Mouse (Mus musculus): Measurements from ENCODE around the gene Hoxb5. TPM values are rescaled to one million over a fixed set of nuclear protein-coding genes. Genes with fewer than 3 reads are reported as not detected.

Gene Hoxb5
- polyA plus RNA-seq (2012; ENCODE audit: low replicate concordance): 0.12 and 0.30 TPM in 2 replicates

DNA sequence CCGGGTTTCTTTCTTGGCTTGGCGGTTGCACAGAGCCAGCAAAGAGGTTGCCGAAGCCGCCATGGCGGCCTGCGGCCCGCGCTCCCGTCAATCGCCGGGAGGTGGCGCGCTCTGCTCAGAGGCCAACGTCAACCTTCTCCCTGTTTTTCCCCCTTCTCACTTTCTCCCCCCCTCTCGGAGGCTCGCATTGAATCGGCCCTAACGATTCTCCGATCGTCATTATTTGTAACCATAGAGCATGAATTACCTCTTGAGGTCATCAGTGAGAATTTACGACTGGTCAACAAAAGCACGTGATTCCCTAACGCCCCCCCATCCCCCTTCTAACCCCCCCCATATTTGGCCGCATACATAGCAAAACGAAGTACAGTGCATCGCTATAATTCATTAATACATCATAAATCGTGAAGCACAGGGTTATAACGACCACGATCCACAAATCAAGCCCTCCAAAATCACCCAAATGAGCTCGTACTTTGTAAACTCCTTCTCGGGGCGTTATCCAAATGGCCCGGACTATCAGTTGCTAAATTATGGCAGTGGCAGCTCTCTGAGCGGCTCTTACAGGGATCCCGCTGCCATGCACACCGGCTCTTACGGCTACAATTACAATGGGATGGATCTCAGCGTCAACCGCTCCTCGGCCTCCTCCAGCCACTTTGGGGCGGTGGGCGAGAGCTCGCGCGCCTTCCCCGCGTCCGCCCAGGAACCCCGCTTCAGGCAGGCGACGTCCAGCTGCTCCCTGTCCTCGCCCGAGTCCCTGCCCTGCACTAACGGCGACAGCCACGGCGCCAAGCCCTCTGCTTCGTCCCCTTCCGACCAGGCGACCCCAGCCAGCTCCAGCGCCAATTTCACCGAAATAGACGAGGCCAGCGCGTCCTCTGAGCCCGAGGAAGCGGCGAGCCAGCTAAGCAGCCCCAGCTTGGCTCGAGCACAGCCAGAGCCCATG lies at the start of gene Hoxb5:
Gene Hoxb5 (plus strand): TSS at position 186 of the 949 bp plus-strand sequence.

DNA sequence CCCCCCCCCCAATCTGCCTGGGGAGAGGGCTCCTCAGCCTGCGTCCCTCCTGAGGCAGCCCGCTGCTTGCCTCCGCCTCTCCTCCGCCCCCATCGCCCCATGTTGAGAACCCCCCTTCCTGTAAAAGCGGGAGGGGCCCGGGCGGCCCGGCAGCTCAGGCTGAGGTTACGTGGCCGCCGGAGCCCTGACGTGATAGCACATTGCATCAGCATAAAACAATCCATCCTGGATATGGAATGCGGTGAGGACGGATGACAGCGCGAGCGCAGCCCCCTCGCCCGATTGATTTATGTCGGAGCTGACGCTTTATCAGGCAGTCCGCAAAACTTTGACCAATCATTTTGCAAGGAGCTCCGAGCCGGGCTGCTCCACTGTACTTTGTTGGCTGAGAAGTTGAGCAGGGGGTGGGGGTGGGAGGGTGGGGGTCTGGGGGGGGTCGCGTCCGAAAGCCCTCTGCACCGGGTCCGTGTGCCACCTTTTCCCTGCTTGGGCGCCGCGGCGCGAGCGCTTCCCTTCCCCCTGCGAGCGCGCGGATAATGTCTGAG lies 32.1 kb upstream of the Hoxb5 start, which contains the start of gene Hoxb9:
Gene Hoxb9 (plus strand): TSS at position 462 of the 545 bp plus-strand sequence.

GRCm38 (mm10) chr11:96281855-96282570 lies 21.1 kb upstream of the Hoxb5 start, which contains the start of gene Hoxb8:
TSS of gene Hoxb8 (plus strand) at chr11:96281905.

DNA sequence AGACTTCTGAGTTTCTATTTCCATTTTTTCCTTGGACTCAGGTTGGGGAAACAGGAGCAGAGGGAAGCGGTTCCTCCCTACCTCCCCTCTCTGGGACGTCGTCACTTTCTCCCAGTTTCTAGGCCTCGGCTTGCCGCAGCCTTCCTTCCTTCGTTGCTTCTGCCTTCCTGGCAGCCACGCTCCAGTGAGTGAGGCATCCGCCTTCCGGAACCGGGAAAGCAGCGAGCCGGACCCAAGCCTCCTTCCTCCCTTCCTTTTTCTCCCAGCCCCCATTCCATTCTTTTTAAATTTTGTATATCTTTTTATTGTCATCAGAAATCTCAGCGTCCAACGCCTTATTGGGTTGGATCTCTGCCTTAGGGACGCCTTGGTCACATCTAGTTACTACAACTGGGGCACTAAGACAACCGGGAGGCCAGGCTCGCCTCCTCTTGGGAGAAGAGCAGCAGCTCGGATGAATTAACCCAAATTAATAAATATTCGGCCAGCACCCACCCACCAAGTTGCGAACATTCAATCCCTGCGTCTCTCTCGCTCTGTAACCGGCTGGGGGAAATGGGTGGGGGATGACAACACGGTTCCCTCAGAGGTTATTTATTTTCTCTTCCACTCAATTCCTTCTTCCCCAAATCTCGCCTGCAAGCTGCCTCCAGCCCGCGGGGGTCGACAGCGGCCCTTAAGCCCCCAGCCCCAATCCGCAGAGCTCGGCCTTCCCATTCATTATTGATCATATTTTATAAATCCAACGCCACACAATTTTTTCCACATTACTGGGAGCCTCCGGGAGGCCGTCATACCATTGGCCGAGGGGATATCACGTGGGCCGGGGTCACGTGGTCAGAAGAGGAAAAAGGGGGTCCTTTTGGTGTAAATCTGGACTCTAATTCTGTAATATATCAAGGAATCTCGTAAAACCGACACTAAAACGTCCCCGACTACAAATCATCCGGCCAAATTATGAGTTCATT lies 17.1 kb upstream of the Hoxb5 start, which contains the start of gene Hoxb7:
Gene Hoxb7 (plus strand): TSS at position 853 of the 968 bp plus-strand sequence.

DNA sequence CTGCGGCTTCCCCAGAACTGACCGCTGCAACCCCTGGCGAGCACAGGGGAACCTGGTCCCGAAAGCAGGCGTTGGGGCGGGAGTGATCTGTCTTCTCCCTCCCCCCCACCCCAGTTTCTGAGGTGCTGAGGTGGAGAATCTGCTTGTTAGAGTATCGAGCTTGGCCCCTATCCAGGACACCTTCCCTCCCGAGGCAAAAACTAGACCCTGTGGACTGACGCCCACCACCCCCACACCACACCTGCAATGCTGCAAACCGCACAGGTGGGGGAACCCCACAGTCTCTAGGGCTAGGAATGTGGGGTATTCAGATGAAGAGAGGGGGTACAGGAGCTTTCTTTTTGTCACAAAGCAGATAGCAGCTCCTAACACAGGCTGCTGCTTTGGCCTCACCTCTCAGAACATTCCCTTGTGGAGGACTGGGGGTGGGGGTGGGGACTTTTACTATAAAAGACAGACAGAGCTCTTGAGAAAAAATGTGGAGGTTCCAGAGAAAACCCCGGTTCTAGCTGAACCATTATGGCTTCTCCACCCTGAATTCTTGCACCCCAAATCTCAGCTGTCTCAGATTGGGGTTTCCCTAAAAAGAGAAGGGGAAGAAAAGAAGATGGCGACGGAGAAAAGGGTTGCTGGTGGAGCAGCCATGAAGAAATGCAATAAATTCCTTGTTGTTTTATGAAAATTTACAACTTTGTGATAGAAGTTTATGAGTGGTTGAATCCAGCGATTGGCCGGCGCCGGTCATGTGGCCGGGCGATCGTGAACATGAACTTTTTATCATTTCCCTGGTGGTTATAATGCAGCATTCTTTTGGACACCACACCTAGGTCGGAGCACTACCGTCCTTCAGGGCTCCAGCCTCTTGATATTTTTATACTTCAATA lies 11.2 kb upstream of the Hoxb5 start, which contains the start of gene Hoxb6:
Gene Hoxb6 (plus strand): TSS at position 796 of the 884 bp plus-strand sequence.

GRCm38 (mm10) chr11:96317608-96318367 lies 14.7 kb downstream of the Hoxb5 start, which contains the start of gene Hoxb4:
TSS of gene Hoxb4 (plus strand) at chr11:96318267.

DNA sequence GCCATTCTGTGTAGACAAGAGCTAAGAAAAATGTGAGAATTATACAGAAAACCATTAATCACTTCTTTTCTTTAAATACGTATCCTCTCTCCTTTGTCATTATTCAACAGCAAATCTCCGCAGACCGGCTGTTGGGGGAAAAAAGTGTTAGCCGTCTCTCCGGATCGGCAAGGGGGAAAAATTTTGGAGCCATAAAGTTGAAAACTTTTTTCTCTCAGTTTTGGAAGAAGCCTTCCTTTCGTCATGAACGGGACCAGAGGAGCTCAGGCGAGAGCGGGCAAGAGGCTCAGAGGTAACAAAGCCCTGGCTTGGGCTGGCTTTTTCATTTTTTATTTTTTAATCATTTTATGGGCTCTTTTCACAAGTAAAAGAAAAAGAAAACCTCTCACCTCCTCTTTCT lies 20.0 kb downstream of the Hoxb5 start, which contains the start of gene Hoxb3:
Gene Hoxb3 (plus strand): TSS at position 173 of the 400 bp plus-strand sequence.

GRCm38 (mm10) chr11:96350341-96350624 lies 47.1 kb downstream of the Hoxb5 start, which contains the start of gene Hoxb2:
TSS of gene Hoxb2 (plus strand) at chr11:96350525.

Other genes starting within 250 kb of the Hoxb5 start
- gene Ube2z, start 237.9 kb upstream of the Hoxb5 start, polyA plus RNA-seq (2012; ENCODE audit: low replicate concordance): 16.2 and 20.6 TPM in 2 replicates
- gene Atp5g1, start 227.7 kb upstream of the Hoxb5 start, polyA plus RNA-seq (2012; ENCODE audit: low replicate concordance): 63.0 and 508 TPM in 2 replicates
- not detected in 2 replicates for gene Calcoco2, start 191.4 kb upstream of the Hoxb5 start, polyA plus RNA-seq (2012; ENCODE audit: low replicate concordance)
- 0.10 TPM in 1 of 2 replicates, not detected in the other for gene Ttll6, start 169.6 kb upstream of the Hoxb5 start, polyA plus RNA-seq (2012; ENCODE audit: low replicate concordance)
- not detected in 2 replicates for gene Hoxb13, start 109.0 kb upstream of the Hoxb5 start, polyA plus RNA-seq (2012; ENCODE audit: low replicate concordance)
- gene Hoxb9, start 31.9 kb upstream of the Hoxb5 start, polyA plus RNA-seq (2012; ENCODE audit: low replicate concordance): 0.15 TPM in 1 of 2 replicates, not detected in the other
- gene Hoxb8, start 21.4 kb upstream of the Hoxb5 start, polyA plus RNA-seq (2012; ENCODE audit: low replicate concordance): 0.16 TPM in 1 of 2 replicates, not detected in the other
- gene Hoxb7, start 16.7 kb upstream of the Hoxb5 start, polyA plus RNA-seq (2012; ENCODE audit: low replicate concordance): 0.23 TPM in 1 of 2 replicates, not detected in the other
- gene Hoxb6, start 10.9 kb upstream of the Hoxb5 start, polyA plus RNA-seq (2012; ENCODE audit: low replicate concordance): 0.40 and 0.48 TPM in 2 replicates
- 1.7 and 5.4 TPM in 2 replicates for gene Hoxb4, start 14.9 kb downstream of the Hoxb5 start, polyA plus RNA-seq (2012; ENCODE audit: low replicate concordance)
- gene Hoxb3, start 20.0 kb downstream of the Hoxb5 start, polyA plus RNA-seq (2012; ENCODE audit: low replicate concordance): 1.6 and 4.2 TPM in 2 replicates
- 0.81 and 0.88 TPM in 2 replicates for gene Hoxb2, start 47.2 kb downstream of the Hoxb5 start, polyA plus RNA-seq (2012; ENCODE audit: low replicate concordance)
- not detected in 2 replicates for gene Hoxb1, start 62.4 kb downstream of the Hoxb5 start, polyA plus RNA-seq (2012; ENCODE audit: low replicate concordance)
- gene Skap1, start 161.3 kb downstream of the Hoxb5 start, polyA plus RNA-seq (2012; ENCODE audit: low replicate concordance): 0.71 and 0.75 TPM in 2 replicates

Data from leukemia stem cell, adult 10-12 weeks (primary cell).